Mouse (Mus musculus): ENCODE data around the gene Strn.

GRCm38 (mm10) chr17:78619981-78620380 lies 117.0 kb downstream of the Strn start:
- TF ChIP-seq POLR2A (IDR thresholded peaks at IDR 0.05; ENCODE audit: low read depth, low read length): no peak
- no peak for TF ChIP-seq CTCF (IDR thresholded peaks at IDR 0.05; ENCODE audit: extremely low read depth, insufficient read length, insufficient replicate concordance, low read depth, low read length)
